Mouse (Mus musculus) Muller cell, postnatal 12 days (primary cell): ENCODE measurements around the gene Guca2a.
"Not testable (repeated sequence)": the region's sequence is repeated elsewhere in the genome, so short reads cannot be mapped to it uniquely, and the experiment has no call there.

Experiments used
- DNase-seq: peaks from one replicate; pipeline ENCODE4 v3.0.0-alpha.2; 2015; ENCODE audit errors: inconsistent ontology term

Gene Guca2a

DNA sequence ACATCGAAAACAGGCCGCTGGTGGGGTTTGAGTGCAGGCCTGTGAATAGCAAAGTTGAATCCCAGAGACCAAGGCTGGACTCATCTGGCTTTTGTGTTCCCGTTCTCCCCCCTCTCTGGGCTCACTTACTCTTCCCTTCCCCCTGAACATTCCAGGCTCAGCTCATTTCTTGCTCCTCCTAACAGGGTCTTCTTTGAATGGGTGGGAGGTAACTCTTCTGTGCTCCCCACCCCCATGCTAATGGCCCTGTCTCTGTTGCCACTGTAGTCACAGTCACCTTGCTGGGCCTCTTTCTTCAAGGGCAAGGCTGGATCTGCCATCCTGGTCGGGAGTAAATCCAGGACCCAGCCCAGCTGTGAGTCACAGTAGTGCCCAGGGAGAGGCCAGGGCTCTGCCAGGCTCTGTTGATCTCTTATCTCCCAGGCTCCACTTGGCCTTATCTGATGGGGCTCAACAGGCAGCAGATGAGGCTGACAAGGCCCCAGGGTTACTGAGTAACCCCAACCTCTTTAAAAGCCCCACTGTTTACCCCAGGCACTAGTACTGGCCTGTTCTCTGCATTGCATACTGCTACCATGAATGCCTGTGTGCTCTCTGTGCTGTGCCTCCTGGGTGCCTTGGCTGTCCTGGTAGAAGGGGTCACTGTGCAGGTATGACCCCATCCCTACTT is at the start of gene Guca2a:
Gene Guca2a, plus strand, starts transcription at position 529 of the 670 bp plus-strand sequence.
- no peak for DNase-seq

GRCm38 (mm10) chr4:119588037-119588436 is 49.5 kb upstream of the Guca2a start:
- DNase-seq: no peak

- DNase-seq: no peak
These were observed 48.1 kb upstream of the Guca2a start for GRCm38 (mm10) chr4:119589423-119589822.

GRCm38 (mm10) chr4:119590027-119590426 is 47.5 kb upstream of the Guca2a start:
- DNase-seq: no peak

DNA sequence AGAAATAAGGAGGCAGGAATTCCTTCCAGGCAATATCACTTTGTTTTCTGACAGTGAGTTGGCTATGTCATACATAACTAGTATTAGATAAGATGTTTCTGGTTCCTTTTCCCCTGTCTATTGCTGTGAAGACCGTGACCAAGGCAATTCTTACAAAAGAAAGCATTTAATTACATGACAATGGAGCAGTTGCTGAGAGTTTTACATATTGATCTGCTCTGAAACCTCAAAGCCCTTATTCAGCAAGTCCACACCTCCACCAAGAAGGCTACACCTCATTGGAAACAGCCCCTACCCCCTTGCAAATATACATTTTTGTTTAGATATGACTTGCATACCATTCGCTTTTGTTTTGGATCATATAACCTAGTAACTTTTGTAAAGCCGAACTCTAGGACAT is 45.0 kb upstream of the Guca2a start:
- DNase-seq: no peak

DNA sequence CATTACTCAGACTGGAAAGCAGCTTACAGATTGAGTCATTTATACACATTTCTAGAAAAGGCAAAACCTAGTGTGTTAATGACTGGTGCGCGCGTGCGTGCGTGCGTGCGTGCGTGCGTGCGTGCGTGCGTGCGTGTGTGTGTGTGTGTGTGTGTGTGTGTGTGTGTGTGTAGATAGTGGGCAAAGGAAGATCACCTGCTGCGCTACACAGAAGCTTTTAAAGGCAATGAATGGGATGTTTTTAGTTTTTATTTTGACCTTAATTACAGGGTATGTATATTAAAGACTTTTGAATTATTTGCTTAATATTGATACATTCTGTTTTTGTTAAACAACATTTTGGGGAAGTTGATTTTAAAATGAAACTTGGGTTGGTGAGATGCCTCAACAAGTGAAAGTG is 43.2 kb upstream of the Guca2a start:
- no peak for DNase-seq

- peak; percentile 13 for DNase-seq
These were observed 37.9 kb upstream of the Guca2a start for GRCm38 (mm10) chr4:119599605-119600004.

GRCm38 (mm10) chr4:119609488-119609887 is 28.0 kb upstream of the Guca2a start:
- DNase-seq: no peak

DNA sequence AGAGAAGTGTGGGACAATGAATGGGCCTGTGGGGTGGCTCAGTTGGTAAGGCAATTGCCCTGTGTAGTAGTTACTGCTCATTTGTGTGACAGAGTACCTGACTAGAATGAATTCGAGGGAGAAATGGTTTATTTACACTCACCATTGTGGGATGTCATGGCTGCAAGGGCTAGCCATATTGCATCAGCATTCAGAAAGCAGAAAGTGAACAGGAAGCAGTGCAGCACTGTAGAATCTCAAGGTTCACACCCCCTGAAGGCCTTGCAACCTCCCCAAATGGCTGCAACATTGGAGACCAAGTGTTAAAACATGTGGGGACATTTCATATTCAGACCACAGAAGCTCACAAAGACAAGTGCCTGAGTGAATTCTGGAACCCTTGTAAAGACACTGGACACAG is 23.4 kb upstream of the Guca2a start:
- no peak for DNase-seq

GRCm38 (mm10) chr4:119614724-119615123 is 22.8 kb upstream of the Guca2a start:
- DNase-seq: no peak

- DNase-seq: peak; percentile 94
These were observed 11.3 kb upstream of the Guca2a start for GRCm38 (mm10) chr4:119626081-119626645.

GRCm38 (mm10) chr4:119626876-119627275 is 10.6 kb upstream of the Guca2a start:
- DNase-seq: no peak

DNA sequence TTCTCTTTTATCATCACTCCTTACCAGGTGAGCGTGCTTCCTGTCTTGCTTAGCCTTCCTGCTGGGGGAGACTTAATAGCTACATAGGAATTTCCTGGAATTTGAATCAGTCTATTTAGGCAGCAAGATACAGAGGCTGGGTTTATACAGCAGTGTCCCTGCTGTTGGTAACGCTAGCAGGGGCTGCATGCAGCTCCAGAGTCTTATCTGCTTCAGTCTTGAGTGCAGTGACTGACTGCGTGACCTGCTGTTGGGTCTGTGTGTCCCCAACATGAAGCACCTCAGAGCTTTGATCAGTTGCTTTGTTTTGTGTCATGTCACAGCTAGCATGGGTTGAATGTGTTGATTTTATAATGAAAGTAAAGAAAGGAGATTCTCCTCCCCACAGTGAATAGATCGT is 10.2 kb upstream of the Guca2a start:
- no peak for DNase-seq

GRCm38 (mm10) chr4:119628363-119628762 is 9.1 kb upstream of the Guca2a start:
- DNase-seq: not testable (repeated sequence)

DNA sequence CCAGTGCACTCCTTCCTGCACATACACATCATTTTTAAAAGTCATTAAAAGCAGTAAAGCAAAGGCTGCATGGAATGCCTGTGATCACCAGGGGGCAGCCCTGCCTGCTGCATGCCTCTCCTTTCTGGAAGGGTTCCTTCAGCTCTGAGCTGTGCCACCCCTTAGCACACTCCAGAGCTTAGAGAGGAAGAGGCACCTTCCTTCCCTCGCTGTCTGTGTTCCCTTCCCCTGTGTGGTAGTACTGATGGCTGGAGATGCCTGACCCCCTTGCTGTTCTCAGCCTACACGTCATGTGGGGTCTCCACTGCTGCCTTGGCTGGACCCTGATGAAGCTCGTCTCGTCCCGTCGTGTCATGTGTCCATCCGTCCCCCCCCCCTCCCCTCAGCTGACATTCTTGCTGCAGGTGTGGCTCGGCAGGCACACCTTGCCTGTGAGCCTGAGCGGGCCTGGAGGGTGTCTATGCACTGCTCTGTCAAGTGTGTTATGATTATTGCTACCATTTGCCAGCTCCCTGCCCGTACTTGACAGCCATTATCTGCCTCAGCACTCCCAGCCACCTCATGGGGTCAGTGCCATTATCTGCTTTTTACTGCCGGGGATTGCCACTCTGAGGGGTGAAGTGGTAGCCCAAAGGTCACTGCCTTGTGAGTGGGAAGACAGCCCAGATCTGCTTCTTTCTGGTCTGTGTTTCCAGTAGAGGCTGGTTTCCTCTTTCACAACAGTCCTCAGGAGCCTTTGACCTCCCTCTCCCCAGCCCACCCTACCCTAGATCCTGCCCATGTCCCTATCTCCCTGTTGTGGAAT is 6.2 kb upstream of the Guca2a start:
- peak; percentile 24 for DNase-seq

DNA sequence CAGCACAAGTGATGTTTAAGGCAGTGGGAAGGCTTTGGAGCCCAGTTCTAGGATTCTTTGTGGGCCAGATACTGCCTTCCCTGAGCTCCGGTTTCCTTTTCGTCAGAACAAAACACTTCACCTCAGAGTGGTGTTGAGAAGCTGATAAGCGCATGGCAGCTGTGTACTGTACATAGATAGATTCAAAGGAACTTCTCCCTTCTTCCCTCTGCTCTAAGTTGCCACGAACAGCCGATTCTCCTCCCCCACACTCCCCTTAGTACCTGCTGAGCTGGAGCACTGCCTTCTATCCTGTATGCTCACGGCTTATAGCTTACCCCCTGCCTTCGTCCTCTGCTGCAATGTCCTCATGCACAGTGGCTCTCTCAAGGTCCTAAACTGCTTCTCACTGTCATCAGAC is 4.8 kb upstream of the Guca2a start:
- no peak for DNase-seq

- DNase-seq: no peak
These were observed 4.2 kb upstream of the Guca2a start for GRCm38 (mm10) chr4:119633342-119633741.

- no peak for DNase-seq
These were observed 3.6 kb upstream of the Guca2a start for GRCm38 (mm10) chr4:119633948-119634347.

DNA sequence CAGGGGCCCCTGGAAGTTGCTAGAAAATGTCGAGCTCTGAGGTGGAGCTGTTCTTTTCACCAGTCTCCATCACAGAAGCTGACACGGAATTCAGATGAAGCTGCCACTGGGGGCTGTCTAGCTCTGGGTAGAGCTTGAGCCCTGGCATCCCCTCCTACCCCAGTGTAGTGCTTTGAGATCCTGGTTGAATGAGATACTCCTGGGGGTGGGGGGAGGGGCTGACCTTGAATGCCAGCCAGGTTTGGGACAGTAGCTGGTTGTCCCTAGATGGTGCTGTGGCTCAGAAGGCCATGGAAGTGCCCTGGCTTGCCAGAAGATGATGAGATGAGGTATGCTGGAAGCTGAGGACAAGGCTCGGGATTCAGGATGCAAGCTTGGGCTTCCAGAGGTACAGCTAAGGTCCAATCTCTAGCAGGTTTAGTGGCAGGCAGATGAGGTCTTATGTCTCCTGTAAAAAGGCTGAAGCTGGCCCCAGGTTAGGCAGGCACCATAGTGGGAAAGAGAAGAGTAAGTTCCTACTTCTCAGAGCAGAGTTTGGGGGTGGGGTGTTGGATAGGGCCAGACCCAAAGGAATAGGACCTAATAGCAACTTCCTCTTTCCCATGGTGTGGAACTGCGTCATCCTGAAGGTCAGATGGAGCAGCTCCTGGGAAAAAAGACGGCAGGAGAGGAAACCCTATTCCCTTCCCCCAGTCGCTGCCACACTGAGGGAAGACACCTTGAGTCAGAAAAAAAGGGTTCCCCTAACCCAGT is 2.4 kb upstream of the Guca2a start:
- peak; percentile 55 for DNase-seq

GRCm38 (mm10) chr4:119635686-119636085 is 1.8 kb upstream of the Guca2a start:
- no peak for DNase-seq

GRCm38 (mm10) chr4:119636731-119637130 is 773 bp upstream of the Guca2a start:
- no peak for DNase-seq

- DNase-seq: no peak
These were observed 442 bp downstream of the Guca2a start for GRCm38 (mm10) chr4:119637946-119638345.
